Mouse (Mus musculus) frontal cortex, adult (tissue): ENCODE data around the gene Fap.

Experiments used
- ATAC-seq: cut with Nextera tagmentation; 2 replicates; pipeline ENCODE4 v1.9.2; 2017; ENCODE audit warnings: mild to moderate bottlenecking, moderate library complexity, mixed read lengths; ENCODE audit not compliant: low TSS enrichment

Gene Fap

GRCm38 (mm10) chr2:62573753-62574159 is at the start of gene Fap:
Fap (minus strand) TSS chr2:62574075.
- no peak for ATAC-seq

- peak; percentile 42 for ATAC-seq
Observed at GRCm38 (mm10) chr2:62623024-62623441, 49.2 kb upstream of the Fap start.

DNA sequence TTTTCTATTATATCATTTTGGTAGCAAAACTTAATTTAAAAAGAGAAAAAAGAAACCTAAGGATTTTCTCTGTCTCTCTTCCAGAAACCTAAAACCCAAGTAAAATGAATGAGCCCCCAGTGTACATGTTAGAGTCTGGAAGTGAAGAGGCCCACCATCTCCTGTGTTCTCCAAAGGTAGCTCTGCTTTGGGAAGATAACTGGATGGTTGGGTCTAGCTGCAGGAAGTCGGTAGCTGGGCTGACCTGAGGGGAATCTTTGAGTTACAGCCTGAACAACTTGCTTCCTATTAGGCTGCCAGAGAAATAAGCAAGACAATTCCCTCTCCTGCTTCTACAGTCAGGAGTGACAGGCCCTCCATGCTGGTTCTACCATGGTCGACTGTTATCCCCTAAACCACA is 45.8 kb upstream of the Fap start:
- ATAC-seq, result no peak

- ATAC-seq, result no peak
Observed at GRCm38 (mm10) chr2:62618934-62619341, 45.1 kb upstream of the Fap start.

GRCm38 (mm10) chr2:62613133-62613532 is 39.3 kb upstream of the Fap start:
- ATAC-seq, result no peak

DNA sequence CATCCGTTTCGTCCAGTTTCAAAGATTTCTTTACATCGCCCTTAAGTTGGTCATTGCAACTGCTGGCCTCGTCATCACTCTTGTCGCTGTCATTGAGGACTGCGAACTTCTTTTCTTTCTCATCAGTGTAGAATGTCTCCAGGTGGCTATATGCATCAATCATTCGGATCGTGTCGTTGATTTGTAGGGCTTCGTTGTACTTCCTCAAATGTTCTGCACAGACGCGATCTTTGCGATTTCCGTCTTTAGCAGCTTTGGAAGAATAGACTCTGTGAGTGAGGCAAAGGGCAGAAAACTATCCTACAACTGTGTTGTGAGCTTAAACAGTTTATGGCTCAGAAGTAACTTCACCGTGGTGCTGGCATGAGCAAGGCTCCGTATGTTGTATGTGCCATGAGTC is 32.3 kb upstream of the Fap start:
- no peak for ATAC-seq

GRCm38 (mm10) chr2:62603530-62603929 is 29.7 kb upstream of the Fap start:
- ATAC-seq, result no peak

GRCm38 (mm10) chr2:62596586-62596985 is 22.7 kb upstream of the Fap start:
- no peak for ATAC-seq

GRCm38 (mm10) chr2:62594491-62594890 is 20.6 kb upstream of the Fap start:
- ATAC-seq, result no peak

- no peak for ATAC-seq
Observed at GRCm38 (mm10) chr2:62591555-62591954, 17.7 kb upstream of the Fap start.

GRCm38 (mm10) chr2:62589333-62589732 is 15.5 kb upstream of the Fap start:
- ATAC-seq, result no peak

- ATAC-seq, result no peak
Observed at GRCm38 (mm10) chr2:62585769-62586168, 11.9 kb upstream of the Fap start.

DNA sequence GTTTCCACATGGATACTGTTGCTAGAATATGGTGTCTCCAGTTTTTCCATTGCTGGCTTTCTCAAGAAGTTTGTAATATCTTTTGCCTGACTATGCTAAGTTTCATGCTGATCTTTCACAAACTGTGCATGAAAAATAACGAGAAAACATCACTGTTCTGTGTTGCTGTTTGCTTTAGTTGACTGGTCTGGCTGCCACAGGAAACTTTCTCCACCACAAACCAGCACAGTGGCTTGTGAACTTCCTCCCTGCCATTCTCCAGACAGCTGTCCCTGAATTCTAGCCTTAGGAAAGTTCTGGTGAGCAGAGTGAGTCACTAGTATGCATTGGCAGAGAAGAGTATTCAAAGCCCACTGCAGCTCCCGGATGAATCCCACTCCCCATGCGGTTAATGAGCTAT is 1.1 kb upstream of the Fap start:
- ATAC-seq, result no peak

DNA sequence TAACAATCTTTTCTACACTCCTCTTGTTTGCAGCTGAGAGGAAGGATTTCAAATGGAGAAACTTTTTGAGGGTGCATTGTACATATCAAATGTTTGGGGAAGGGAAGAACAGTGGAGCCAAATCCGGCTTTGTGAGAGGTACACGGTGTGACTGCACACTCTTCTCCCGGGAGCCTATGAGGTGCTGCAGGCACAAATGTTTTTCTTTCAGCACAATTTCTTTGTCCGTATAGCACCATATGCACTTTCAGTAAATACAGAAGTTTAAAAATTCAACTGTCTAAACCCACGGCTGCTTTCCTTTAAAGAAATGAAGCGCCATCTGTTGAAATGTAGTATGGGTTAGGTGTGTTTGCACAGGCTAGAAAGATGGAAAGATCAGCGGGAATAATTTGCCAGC is 375 bp upstream of the Fap start:
- ATAC-seq, result peak; percentile 78

GRCm38 (mm10) chr2:62573099-62573752 is 649 bp downstream of the Fap start:
- peak; percentile 60 for ATAC-seq

DNA sequence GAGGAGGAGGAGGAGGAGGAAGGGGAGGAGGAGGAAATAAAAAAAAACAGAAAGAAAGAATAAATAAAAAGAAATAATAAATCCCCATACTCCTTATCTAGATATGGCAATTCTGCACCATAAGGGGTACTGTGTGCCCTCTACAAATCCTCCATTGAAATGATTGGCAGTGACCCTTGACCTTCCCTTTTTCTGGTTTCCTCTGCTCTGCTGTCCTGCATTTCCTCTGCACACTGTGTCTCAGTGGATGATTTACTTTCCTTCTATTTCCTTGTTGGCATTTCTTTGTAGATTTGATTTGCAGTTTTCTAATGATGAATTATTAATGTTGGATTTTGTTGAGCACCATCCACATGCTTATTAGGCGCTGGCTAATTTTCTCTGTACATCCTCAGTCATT is 9.2 kb downstream of the Fap start:
- ATAC-seq, result no peak

- ATAC-seq, result no peak
Observed at GRCm38 (mm10) chr2:62562661-62563485, 11.0 kb downstream of the Fap start.

DNA sequence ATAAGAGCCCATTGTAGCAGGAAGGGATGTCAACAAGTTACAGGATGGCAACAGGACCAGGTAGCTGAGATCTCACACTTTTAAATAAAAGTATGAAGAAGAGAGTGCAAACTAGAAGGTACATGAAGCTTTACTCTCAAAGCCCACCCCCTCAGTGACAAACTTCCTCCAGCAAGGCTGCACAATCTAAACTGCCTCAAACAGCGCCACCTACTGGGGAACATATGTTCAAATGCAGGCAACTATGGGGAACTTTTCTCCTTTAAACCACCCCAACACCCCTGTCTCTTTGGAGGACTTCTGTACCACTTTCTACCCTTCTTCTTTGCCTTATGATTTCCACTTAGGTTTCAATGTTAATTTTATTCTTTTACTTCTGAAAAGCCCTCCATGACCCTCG is 16.5 kb downstream of the Fap start:
- ATAC-seq, result no peak

GRCm38 (mm10) chr2:62556349-62556748 is 17.5 kb downstream of the Fap start:
- peak; percentile 65; the same call in 1 of the 2 replicates for ATAC-seq

DNA sequence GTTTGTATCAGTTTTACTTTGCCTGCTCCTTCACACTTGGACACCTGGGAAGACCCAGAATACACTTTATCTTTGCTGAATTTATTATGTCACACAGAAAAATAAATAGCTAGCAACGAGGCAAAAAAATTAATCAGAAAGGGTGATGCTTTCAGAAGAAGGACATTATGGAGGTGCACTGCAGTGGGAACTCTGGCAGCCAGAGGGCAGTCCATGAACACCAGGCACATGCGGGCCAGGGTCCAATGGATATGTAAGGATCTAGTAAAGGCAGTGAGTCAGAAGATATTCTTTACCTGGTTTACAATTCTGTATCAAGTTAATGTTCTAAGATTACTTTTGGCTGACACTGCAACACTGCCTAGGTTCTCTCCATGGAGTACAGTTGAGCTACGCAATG is 24.2 kb downstream of the Fap start:
- no peak for ATAC-seq

DNA sequence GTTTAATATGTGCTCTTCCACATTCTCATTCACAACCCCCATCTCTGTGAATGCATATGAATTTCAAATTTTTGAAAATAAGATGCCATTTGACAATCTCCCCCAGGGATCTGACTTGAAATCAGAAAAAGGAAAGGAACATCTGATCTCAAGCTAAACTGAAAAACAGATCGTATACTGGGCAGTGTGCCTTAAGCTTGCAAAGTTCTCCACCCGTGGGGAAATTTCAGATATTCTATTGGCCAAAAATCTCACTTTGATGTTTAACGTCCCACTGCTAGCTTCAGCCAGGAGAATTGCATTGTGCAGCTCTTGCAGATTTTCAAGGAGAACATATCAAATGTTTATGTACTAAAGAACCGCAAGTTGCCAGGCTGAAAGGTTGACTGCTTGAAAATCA is 24.7 kb downstream of the Fap start:
- 0 out of 2 replicates have a peak, but pooled peaks have one; percentile 51 for ATAC-seq

- peak; percentile 60; the same call in 1 of the 2 replicates for ATAC-seq
Observed at GRCm38 (mm10) chr2:62548104-62548503, 25.8 kb downstream of the Fap start.

DNA sequence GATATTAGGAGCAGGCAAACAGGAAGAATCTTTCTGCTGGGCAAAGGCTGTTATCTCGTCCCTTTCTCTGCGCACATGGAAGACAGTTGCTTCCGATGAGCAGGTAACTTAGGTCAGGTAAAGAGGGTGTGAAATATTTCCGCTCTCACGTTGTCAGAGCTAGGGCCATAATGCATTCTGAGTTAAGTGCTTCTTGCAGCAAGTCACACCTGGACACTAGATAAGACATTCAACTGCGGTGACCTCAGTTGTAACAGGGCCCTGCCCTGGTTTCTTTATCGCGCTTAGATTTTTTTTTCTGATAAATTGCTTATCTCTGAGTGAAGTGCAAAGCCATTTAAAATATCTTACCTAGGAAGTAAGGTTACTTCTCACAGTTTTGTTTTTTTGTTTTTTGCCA is 38.4 kb downstream of the Fap start:
- no peak for ATAC-seq
